Mouse (Mus musculus) ES-Bruce4 (cell line): ENCODE results near the gene Ndrg4.

Experiments
- CTCF ChIP-seq: IDR thresholded peaks from one replicate; pipeline ENCODE4 v1.8.1; 2011; ENCODE audit warnings: low read depth, low read length
- POLR2A ChIP-seq: IDR thresholded peaks from one replicate; pipeline ENCODE4 v1.8.1; 2011; ENCODE audit warnings: low read length; ENCODE audit not compliant: insufficient read depth

- TF ChIP-seq CTCF (no peak), POLR2A (no peak)
These were observed 6.8 kb upstream of the Ndrg4 start for GRCm38 (mm10) chr8:95669967-95670366.
